Mouse (Mus musculus): ENCODE data around the gene Ccr5. TPM values are rescaled to one million over a fixed set of nuclear protein-coding genes. Genes with fewer than 3 reads are reported as not detected.

The Ccr5 gene
- polyA plus RNA-seq (2014; fragmentation: Illumina TruSeq; extraction: RNeasy Lipid Tissue Mini Kit (QIAGEN cat#74804); ENCODE audit: low read depth, low replicate concordance), result 1.5 TPM

GRCm38 (mm10) chr9:124121387-124122184 lies at the start of gene Ccr5:
TSS of gene Ccr5 (plus strand) at chr9:124121543.

DNA sequence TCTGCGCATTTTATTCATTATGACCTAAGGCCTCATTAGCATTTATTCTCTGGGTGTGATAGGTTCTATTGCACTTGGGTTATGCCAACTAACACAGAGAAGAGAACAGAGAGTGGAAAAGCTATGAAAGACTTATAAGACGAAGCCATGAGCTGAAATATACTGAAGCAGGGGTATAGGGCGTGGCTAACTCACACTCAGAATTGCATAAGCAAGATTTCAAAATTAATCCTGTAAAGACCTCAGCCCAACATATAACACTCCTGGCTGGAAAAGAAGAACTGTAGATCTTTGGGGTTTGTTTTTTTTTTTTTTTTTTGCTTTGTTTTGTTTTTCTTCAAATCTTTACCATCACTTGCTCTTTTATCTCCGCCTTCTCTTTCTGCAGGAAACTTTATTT lies 19.6 kb upstream of the Ccr5 start, which contains the start of gene Ccr2:
TSS of gene Ccr2 (plus strand) at position 228 of the 400 bp plus-strand sequence.

Other genes starting within 250 kb of the Ccr5 start
- gene Ccr1, start 152.9 kb upstream of the Ccr5 start, polyA plus RNA-seq (2014; fragmentation: Illumina TruSeq; extraction: RNeasy Lipid Tissue Mini Kit (QIAGEN cat#74804); ENCODE audit: low read depth, low replicate concordance), result 2.3 TPM
- not detected for gene Ccr1l1, start 143.1 kb upstream of the Ccr5 start, polyA plus RNA-seq (2014; fragmentation: Illumina TruSeq; extraction: RNeasy Lipid Tissue Mini Kit (QIAGEN cat#74804); ENCODE audit: low read depth, low replicate concordance)
- not detected for gene Ccr3, start 99.6 kb upstream of the Ccr5 start, polyA plus RNA-seq (2014; fragmentation: Illumina TruSeq; extraction: RNeasy Lipid Tissue Mini Kit (QIAGEN cat#74804); ENCODE audit: low read depth, low replicate concordance)
- 8.3 TPM for gene Ccr2, start 19.6 kb upstream of the Ccr5 start, polyA plus RNA-seq (2014; fragmentation: Illumina TruSeq; extraction: RNeasy Lipid Tissue Mini Kit (QIAGEN cat#74804); ENCODE audit: low read depth, low replicate concordance)
- 88.7 TPM for gene 2010315B03Rik, start 191.2 kb downstream of the Ccr5 start, polyA plus RNA-seq (2014; fragmentation: Illumina TruSeq; extraction: RNeasy Lipid Tissue Mini Kit (QIAGEN cat#74804); ENCODE audit: low read depth, low replicate concordance)

Measured in kidney, adult 10 weeks (tissue).